Mouse (Mus musculus): ENCODE data around the gene Cd7. TPM values are rescaled to one million over a fixed set of nuclear protein-coding genes. Genes with fewer than 3 reads are reported as not detected.
A peak's percentile ranks its signal among the peaks of the same experiment; 100 is the strongest.

Gene Cd7
- polyA plus RNA-seq, 1 experiment from 2014 or later = 0.51 TPM

- TF ChIP-seq CTCF (IDR thresholded peaks at IDR 0.05; ENCODE audit: low read depth) (no peak), EP300 (optimal IDR thresholded peaks at IDR 0.05) (no peak)
- H3K9ac ChIP-seq (ENCODE audit: low read length) = no peak overlapping the region
- WGBS = 81% methylated on average over 6 of the region's 6 CpGs
- peaks cover 4% of the 10 kb centered on the region; the same call in 1 of the 2 replicates for H3K4me1 ChIP-seq (replicated peaks; ENCODE audit: control insufficient read depth, insufficient read depth)
- ATAC-seq (ENCODE audit: low FRiP score, low TSS enrichment) (no peak), DNase-seq (ENCODE audit: low spot score) (no peak)
- H3K27me3 ChIP-seq (ENCODE audit: control insufficient read depth, insufficient read depth, low read length) = no peaks in the 10 kb centered on the region
- no peaks in the 10 kb centered on the region for H3K36me3 ChIP-seq (ENCODE audit: control insufficient read depth, insufficient read depth, low read length)
- H3K4me3 ChIP-seq (ENCODE audit: low read depth, low read length) = no peak overlapping the region
- no peak overlapping the region for H3K27ac ChIP-seq (replicated peaks)
- no peak overlapping the region for H3K4me2 ChIP-seq (replicated peaks; ENCODE audit: low read depth)
- H3K9me3 ChIP-seq (ENCODE audit: control insufficient read depth, low read length) = no peaks in the 10 kb centered on the region
These were observed 44.5 kb downstream of the Cd7 start for GRCm38 (mm10) chr11:120994741-120995140.

- DNase-seq (ENCODE audit: low spot score) = no peak
- TF ChIP-seq EP300 (optimal IDR thresholded peaks at IDR 0.05) (no peak), CTCF (IDR thresholded peaks at IDR 0.05; ENCODE audit: low read depth) (no peak)
- Histone ChIP-seq H3K36me3 (ENCODE audit: control insufficient read depth, insufficient read depth, low read length) (no peaks in the 10 kb centered on the region), H3K4me1 (replicated peaks; ENCODE audit: control insufficient read depth, insufficient read depth) (peaks cover 12% of the 10 kb centered on the region), H3K27me3 (ENCODE audit: control insufficient read depth, insufficient read depth, low read length) (no peaks in the 10 kb centered on the region), H3K9ac (ENCODE audit: low read length) (no peak overlapping the region), H3K4me2 (replicated peaks; ENCODE audit: low read depth) (no peak overlapping the region), H3K9me3 (ENCODE audit: control insufficient read depth, low read length) (no peaks in the 10 kb centered on the region), H3K4me3 (ENCODE audit: low read depth, low read length) (no peak overlapping the region), H3K27ac (replicated peaks) (no peak overlapping the region)
- ATAC-seq (ENCODE audit: low FRiP score, low TSS enrichment) = no peak
- 73% methylated on average over 5 of the region's 5 CpGs for WGBS
These were observed 45.6 kb downstream of the Cd7 start for GRCm38 (mm10) chr11:120993586-120993985.

- DNase-seq (ENCODE audit: low spot score) (no peak), ATAC-seq (ENCODE audit: low FRiP score, low TSS enrichment) (no peak)
- Histone ChIP-seq H3K27me3 (ENCODE audit: control insufficient read depth, insufficient read depth, low read length) (no peaks in the 10 kb centered on the region), H3K4me1 (replicated peaks; ENCODE audit: control insufficient read depth, insufficient read depth) (peaks cover 16% of the 10 kb centered on the region), H3K4me2 (replicated peaks; ENCODE audit: low read depth) (no peak overlapping the region), H3K9me3 (ENCODE audit: control insufficient read depth, low read length) (no peaks in the 10 kb centered on the region), H3K36me3 (ENCODE audit: control insufficient read depth, insufficient read depth, low read length) (no peaks in the 10 kb centered on the region), H3K4me3 (ENCODE audit: low read depth, low read length) (no peak overlapping the region), H3K9ac (ENCODE audit: low read length) (no peak overlapping the region), H3K27ac (replicated peaks) (no peak overlapping the region)
- TF ChIP-seq CTCF (IDR thresholded peaks at IDR 0.05; ENCODE audit: low read depth) (no peak), EP300 (optimal IDR thresholded peaks at IDR 0.05) (no peak)
- WGBS = 97% methylated on average over 3 of the region's 3 CpGs
These were observed 46.1 kb downstream of the Cd7 start for GRCm38 (mm10) chr11:120993080-120993479.

GRCm38 (mm10) chr11:120991791-120992190, 47.4 kb downstream of the Cd7 start:
- ATAC-seq (ENCODE audit: low FRiP score, low TSS enrichment) (no peak), DNase-seq (ENCODE audit: low spot score) (peak; percentile 19)
- no peak for TF ChIP-seq CTCF (IDR thresholded peaks at IDR 0.05; ENCODE audit: low read depth)
- TF ChIP-seq EP300 (optimal IDR thresholded peaks at IDR 0.05) = no peak
- Histone ChIP-seq H3K4me1 (replicated peaks; ENCODE audit: control insufficient read depth, insufficient read depth) (peaks cover 16% of the 10 kb centered on the region), H3K9me3 (ENCODE audit: control insufficient read depth, low read length) (no peaks in the 10 kb centered on the region), H3K4me2 (replicated peaks; ENCODE audit: low read depth) (peak overlapping the region; percentile 68), H3K36me3 (ENCODE audit: control insufficient read depth, insufficient read depth, low read length) (no peaks in the 10 kb centered on the region), H3K27me3 (ENCODE audit: control insufficient read depth, insufficient read depth, low read length) (no peaks in the 10 kb centered on the region), H3K27ac (replicated peaks) (peak overlapping the region; percentile 98), H3K4me3 (ENCODE audit: low read depth, low read length) (peak overlapping the region; percentile 100), H3K9ac (ENCODE audit: low read length) (peak overlapping the region; percentile 100)
- WGBS = 49% methylated on average over 3 of the region's 3 CpGs

- Histone ChIP-seq H3K36me3 (ENCODE audit: control insufficient read depth, insufficient read depth, low read length) (0 out of 2 replicates have a peak, but pooled peaks cover 2% of the 10 kb centered on the region), H3K9me3 (ENCODE audit: control insufficient read depth, low read length) (no peaks in the 10 kb centered on the region), H3K4me1 (replicated peaks; ENCODE audit: control insufficient read depth, insufficient read depth) (peaks cover 16% of the 10 kb centered on the region), H3K4me3 (ENCODE audit: low read depth, low read length) (peak within 1 kb of the TSS; percentile 100), H3K27me3 (ENCODE audit: control insufficient read depth, insufficient read depth, low read length) (no peaks in the 10 kb centered on the region), H3K27ac (replicated peaks) (peak within 1 kb of the TSS; percentile 98), H3K9ac (ENCODE audit: low read length) (peak within 1 kb of the TSS; percentile 100), H3K4me2 (replicated peaks; ENCODE audit: low read depth) (peak within 1 kb of the TSS; percentile 80)
- DNase-seq (ENCODE audit: low spot score) (peak; percentile 99), ATAC-seq (ENCODE audit: low FRiP score, low TSS enrichment) (peak; percentile 87)
- under 1% methylated on average over 52 of the region's 59 CpGs for WGBS
- TF ChIP-seq EP300 (optimal IDR thresholded peaks at IDR 0.05) = peak; percentile 92
- 0 out of 2 replicates have a peak, but pooled peaks have one; percentile 16 for TF ChIP-seq CTCF (IDR thresholded peaks at IDR 0.05; ENCODE audit: low read depth)
These were observed 48.2 kb downstream of the Cd7 start, which contains the start of gene Csnk1d for GRCm38 (mm10) chr11:120990951-120991526. Gene Csnk1d, minus strand, starts transcription at chr11:120991330.

GRCm38 (mm10) chr11:120990126-120990781, 49.0 kb downstream of the Cd7 start:
- Histone ChIP-seq H3K9ac (ENCODE audit: low read length) (peak overlapping the region; percentile 100), H3K4me3 (ENCODE audit: low read depth, low read length) (peak overlapping the region; percentile 100), H3K9me3 (ENCODE audit: control insufficient read depth, low read length) (no peaks in the 10 kb centered on the region), H3K36me3 (ENCODE audit: control insufficient read depth, insufficient read depth, low read length) (0 out of 2 replicates have a peak, but pooled peaks cover 5% of the 10 kb centered on the region), H3K4me1 (replicated peaks; ENCODE audit: control insufficient read depth, insufficient read depth) (peaks cover 16% of the 10 kb centered on the region), H3K4me2 (replicated peaks; ENCODE audit: low read depth) (peak overlapping the region; percentile 80), H3K27me3 (ENCODE audit: control insufficient read depth, insufficient read depth, low read length) (no peaks in the 10 kb centered on the region), H3K27ac (replicated peaks) (peak overlapping the region; percentile 98)
- WGBS = 1% methylated on average over 14 of the region's 35 CpGs
- DNase-seq (ENCODE audit: low spot score) = peak; percentile 65
- ATAC-seq (ENCODE audit: low FRiP score, low TSS enrichment) = peak; percentile 40
- TF ChIP-seq CTCF (IDR thresholded peaks at IDR 0.05; ENCODE audit: low read depth) (no peak), EP300 (optimal IDR thresholded peaks at IDR 0.05) (no peak)
